Comparison of ENCODE assay signal across 26 mouse cellular contexts in the genomic region with DNA sequence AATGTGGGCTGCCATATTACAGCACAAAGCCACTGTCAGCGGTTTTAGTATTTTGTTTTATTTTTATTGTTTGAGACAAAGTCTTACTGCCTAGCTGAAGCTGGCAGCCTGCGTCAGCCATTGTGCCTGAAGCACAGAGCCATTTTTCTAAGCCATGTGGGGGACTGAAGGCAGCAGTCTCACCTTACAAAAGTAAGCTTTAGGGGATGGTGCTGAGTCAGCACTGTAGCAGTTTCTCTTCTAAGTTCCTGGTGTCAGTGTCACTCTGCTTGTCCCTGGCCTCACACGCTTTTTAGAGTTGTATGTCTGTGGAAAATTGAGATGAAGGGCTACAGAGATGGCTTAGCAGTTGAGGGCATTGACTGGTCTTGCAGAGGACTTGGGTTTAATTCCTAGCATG.
"Had no signal": no experiment of that assay in that cellular context is flagged by ENCODE, and none has a peak within 500 bp of the region (broad histone marks: within the 10 kb centered on the region; RNA-seq: fewer than 3 reads in every experiment).

No protein-coding gene starts in this region.

- ATAC-seq: hindbrain, embryonic 16.5 days; inflammation-experienced regulatory T-cells, adult 6 months; intestine, embryonic 15.5 days; intestine, postnatal 0 days; liver, postnatal 0 days had no signal

- DNase-seq: gastrocnemius, adult 2 months; gastrocnemius, postnatal 10 days; gastrocnemius, postnatal 25 days; heart, adult 18-20 months; heart, postnatal 10 days; heart, postnatal 4 days; kidney, adult 8-10 months; kidney, postnatal 14 days; kidney, postnatal 36 days; liver; liver, embryonic 13.5 days; liver, postnatal 0 days had no signal

- H3K27ac ChIP-seq: gastrocnemius, adult 2 months; heart, embryonic 10.5 days; hindbrain, embryonic 10.5 days; hindbrain, embryonic 12.5 days; hindbrain, embryonic 14.5 days; intestine, embryonic 15.5 days; left cerebral cortex, adult 2 months; limb, embryonic 10.5 days; limb, embryonic 12.5 days; liver, embryonic 13.5 days; liver, embryonic 15.5 days had no signal

- H3K4me1 ChIP-seq: heart, embryonic 10.5 days; heart, embryonic 12.5 days; hindbrain, embryonic 10.5 days; hindbrain, embryonic 12.5 days; intestine, embryonic 15.5 days; limb, embryonic 10.5 days; limb, embryonic 12.5 days; liver, embryonic 13.5 days; liver, embryonic 15.5 days had no signal

- H3K27me3 ChIP-seq: heart, embryonic 12.5 days; hindbrain, embryonic 12.5 days; intestine, embryonic 15.5 days; limb, embryonic 12.5 days; liver, embryonic 13.5 days; liver, embryonic 15.5 days had no signal

- H3K9ac ChIP-seq: heart, embryonic 12.5 days; hindbrain, embryonic 12.5 days; hindbrain, embryonic 14.5 days; intestine, embryonic 15.5 days; limb, embryonic 12.5 days; liver, embryonic 13.5 days; liver, embryonic 15.5 days; liver, postnatal 0 days had no signal

- H3K4me3 ChIP-seq: gastrocnemius, adult 2 months; heart, embryonic 10.5 days; heart, embryonic 12.5 days; hindbrain, embryonic 10.5 days; hindbrain, embryonic 12.5 days; intestine, embryonic 15.5 days; layer of hippocampus, adult 2 months; left cerebral cortex, adult 2 months; limb, embryonic 10.5 days; limb, embryonic 12.5 days; liver, embryonic 13.5 days; liver, embryonic 15.5 days had no signal

- H3K4me2 ChIP-seq: heart, embryonic 12.5 days; hindbrain, embryonic 12.5 days; hindbrain, embryonic 14.5 days; intestine, embryonic 15.5 days; limb, embryonic 12.5 days; liver, embryonic 13.5 days; liver, embryonic 15.5 days had no signal

- H3K9me3 ChIP-seq: heart, embryonic 10.5 days; heart, embryonic 12.5 days; hindbrain, embryonic 10.5 days; hindbrain, embryonic 12.5 days; intestine, embryonic 15.5 days; limb, embryonic 10.5 days; limb, embryonic 12.5 days; liver, embryonic 13.5 days; liver, embryonic 15.5 days had no signal
